Mouse (Mus musculus): ENCODE results near the gene Lpin2.
A peak's percentile ranks its signal among the peaks of the same experiment; 100 is the strongest.

The Lpin2 gene

GRCm38 (mm10) chr17:71267374-71267773, 85.0 kb downstream of the Lpin2 start:
- no peak for DNase-seq

GRCm38 (mm10) chr17:71268152-71268551, 85.8 kb downstream of the Lpin2 start:
- no peak for DNase-seq

- DNase-seq, result no peak
These were observed 86.2 kb downstream of the Lpin2 start for GRCm38 (mm10) chr17:71268599-71268998.

- no peak for DNase-seq
These were observed 91.5 kb downstream of the Lpin2 start for GRCm38 (mm10) chr17:71273901-71274300.

GRCm38 (mm10) chr17:71276771-71277170, 94.4 kb downstream of the Lpin2 start:
- DNase-seq, result no peak

- DNase-seq, result no peak
These were observed 95.5 kb downstream of the Lpin2 start for GRCm38 (mm10) chr17:71277701-71278491.

GRCm38 (mm10) chr17:71282716-71283115, 100.4 kb downstream of the Lpin2 start:
- DNase-seq, result peak; percentile 55

GRCm38 (mm10) chr17:71283237-71283636, 100.9 kb downstream of the Lpin2 start:
- no peak for DNase-seq

- DNase-seq, result no peak
These were observed 102.5 kb downstream of the Lpin2 start for GRCm38 (mm10) chr17:71284890-71285289.

GRCm38 (mm10) chr17:71285929-71286328, 103.6 kb downstream of the Lpin2 start:
- DNase-seq, result peak; percentile 41

- no peak for DNase-seq
These were observed 105.2 kb downstream of the Lpin2 start for GRCm38 (mm10) chr17:71287586-71287985.

- DNase-seq, result no peak
These were observed 105.9 kb downstream of the Lpin2 start for GRCm38 (mm10) chr17:71288145-71288758.

GRCm38 (mm10) chr17:71288808-71289548, 106.6 kb downstream of the Lpin2 start:
- no peak for DNase-seq

- no peak for DNase-seq
These were observed 107.3 kb downstream of the Lpin2 start for GRCm38 (mm10) chr17:71289572-71290176.

- DNase-seq, result no peak
These were observed 108.4 kb downstream of the Lpin2 start for GRCm38 (mm10) chr17:71290486-71291410.

GRCm38 (mm10) chr17:71291897-71292420, 109.6 kb downstream of the Lpin2 start:
- no peak for DNase-seq

- DNase-seq, result no peak
These were observed 110.5 kb downstream of the Lpin2 start for GRCm38 (mm10) chr17:71292897-71293296.

GRCm38 (mm10) chr17:71294570-71294969, 112.2 kb downstream of the Lpin2 start:
- DNase-seq, result no peak
